19 mouse cellular contexts compared by ENCODE assay signal in the genomic region with DNA sequence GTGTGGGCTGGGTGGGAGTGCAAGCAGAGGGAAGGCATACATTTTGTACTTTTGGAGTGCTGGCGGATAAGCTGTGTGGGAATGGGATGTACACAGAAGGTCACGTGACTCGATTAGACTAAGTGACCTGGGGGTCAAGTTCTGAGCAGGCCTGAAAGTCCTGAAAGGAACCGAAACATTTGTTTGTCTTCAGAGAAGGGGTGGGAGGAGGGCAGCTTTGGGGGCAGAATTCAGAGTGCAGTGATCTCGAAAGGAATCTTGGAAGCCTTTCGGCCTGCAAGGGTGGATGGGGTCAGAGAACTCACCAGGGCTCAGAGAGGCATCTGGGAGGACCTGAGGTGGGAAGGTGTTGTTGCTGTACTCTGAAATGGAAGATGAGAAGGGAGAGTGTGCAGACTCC. TPM values are rescaled to one million over a fixed set of nuclear protein-coding genes. Genes with fewer than 3 reads are reported as not detected.
DNase-seq lines count a peak whose midpoint lies in the region; ATAC-seq and TF ChIP-seq lines count a peak whose summit lies in the region.
"Had no signal": no experiment of that assay in that cellular context is flagged by ENCODE, and none has a peak within 500 bp of the region (broad histone marks: within the 10 kb centered on the region; RNA-seq: fewer than 3 reads in every experiment).

No protein-coding gene starts in this region.

- dilution Hi-C loops in CH12.LX (cut with MboI; ENCODE audit: extremely low pct_ligation_motif_present, extremely low pct_unique_long_range_greater_than_20kb, low sequenced_read_pairs), result no loop called here

- no peaks in the 10 kb centered on the region for H3K79me2 ChIP-seq in CH12.LX (replicated peaks; ENCODE audit: control insufficient read depth, extremely low read depth, insufficient read depth, poor library complexity, severe bottlenecking)

- H3K4me2 ChIP-seq in CH12.LX (ENCODE audit: insufficient read depth, low read depth, poor library complexity, severe bottlenecking), result no peak overlapping the region
- no peak overlapping the region for H3K4me2 ChIP-seq in intestine, embryonic 15.5 days (replicated peaks)
- no peak overlapping the region for H3K4me2 ChIP-seq in kidney, embryonic 14.5 days (replicated peaks; ENCODE audit: low read depth, low read length)
- H3K4me2 ChIP-seq: heart, embryonic 15.5 days; neural tube, embryonic 12.5 days had no signal

- 56% methylated on average over 6 of the region's 6 CpGs for WGBS in intestine, embryonic 15.5 days
- 62% methylated on average over 6 of the region's 6 CpGs for WGBS in kidney, embryonic 14.5 days

- in situ Hi-C loops in CH12.LX (cut with MboI; ENCODE audit: low pct_ligation_motif_present, low pct_unique_long_range_greater_than_20kb, low sequenced_read_pairs), result no loop called here

- TF ChIP-seq EP300 in CH12.LX (IDR thresholded peaks at IDR 0.05; ENCODE audit: low read length), result no peak

- H3K4me1 ChIP-seq in CH12.LX (ENCODE audit: control insufficient read depth in 1 of 2, insufficient read depth in 2 of 2), result peaks cover 0 to 2% of the 10 kb centered on the region in 2 experiments; a peak in 1 of 4 replicates
- peaks cover 4% of the 10 kb centered on the region; the same call in 1 of the 2 replicates for H3K4me1 ChIP-seq in intestine, embryonic 15.5 days (replicated peaks)
- no peaks in the 10 kb centered on the region for H3K4me1 ChIP-seq in kidney, embryonic 14.5 days (ENCODE audit: control insufficient read depth, insufficient read depth, low read length)
- H3K4me1 ChIP-seq: heart, embryonic 15.5 days; neural tube, embryonic 12.5 days had no signal

- no peak for TF ChIP-seq RAD21 in CH12.LX (IDR thresholded peaks at IDR 0.05; ENCODE audit: low read depth, low read length)

- no peak for TF ChIP-seq POLR2A in CH12.LX (IDR thresholded peaks at IDR 0.05; ENCODE audit: low read depth, low read length)

- no peak for TF ChIP-seq CTCF in CH12.LX (conservative IDR thresholded peaks at IDR 0.05 in 1 of 2, IDR thresholded peaks at IDR 0.05 in 1 of 2; ENCODE audit: low read depth in 2 of 2, low read length in 2 of 2)

- no peak for DNase-seq in CH12.LX (ENCODE audit: extremely low read depth)
- DNase-seq in kidney, postnatal 4 days, result peak; percentile 22 to 45
- DNase-seq in cerebellum, adult 9-10 months, result no peak
- no peak for DNase-seq in right cerebral cortex, postnatal 10 days (ENCODE audit: low spot score in 2 of 2)
- no peak for DNase-seq in adrenal gland, adult 2 months
- DNase-seq: cerebellum, postnatal 10 days; embryo, embryonic 11 days; gastrocnemius, postnatal 10 days; heart, adult 2 months; lung, adult 2 months; right cerebral cortex, postnatal 25 days; thymus, postnatal 36 days had no signal

- no peak for ATAC-seq in intestine, embryonic 15.5 days
- ATAC-seq in kidney, embryonic 14.5 days (ENCODE audit: low FRiP score, low TSS enrichment), result no peak
- ATAC-seq: midbrain, embryonic 16.5 days had no signal

- no peak overlapping the region for H3K4me3 ChIP-seq in CH12.LX (replicated peaks in 1 of 3; ENCODE audit: low read depth in 2 of 3, low read length in 2 of 3, poor library complexity in 1 of 3)
- H3K4me3 ChIP-seq in intestine, embryonic 15.5 days (replicated peaks), result no peak overlapping the region
- no peak overlapping the region for H3K4me3 ChIP-seq in kidney, embryonic 14.5 days (ENCODE audit: low read length)
- H3K4me3 ChIP-seq: heart, adult 2 months; heart, embryonic 15.5 days; hindbrain, embryonic 10.5 days; left cerebral cortex, adult 2 months; neural tube, embryonic 12.5 days had no signal

- no peak overlapping the region for H3K27ac ChIP-seq in CH12.LX (ENCODE audit: insufficient read depth, low read depth)
- H3K27ac ChIP-seq in intestine, embryonic 15.5 days, result peak overlapping the region; percentile 23; the same call in 1 of the 2 replicates
- peak overlapping the region; percentile 33; the same call in 1 of the 2 replicates for H3K27ac ChIP-seq in kidney, embryonic 14.5 days (ENCODE audit: low read depth, low read length)
- H3K27ac ChIP-seq: heart, adult 2 months; heart, embryonic 15.5 days; hindbrain, embryonic 10.5 days; left cerebral cortex, adult 2 months; neural tube, embryonic 12.5 days had no signal

- no peak overlapping the region for H3K9ac ChIP-seq in CH12.LX (ENCODE audit: insufficient read depth, low read depth)
- H3K9ac ChIP-seq in intestine, embryonic 15.5 days, result no peak overlapping the region
- no peak overlapping the region for H3K9ac ChIP-seq in kidney, embryonic 14.5 days (ENCODE audit: low read depth, low read length)
- H3K9ac ChIP-seq: heart, embryonic 15.5 days; neural tube, embryonic 12.5 days had no signal

- no peaks in the 10 kb centered on the region for H3K36me3 ChIP-seq in CH12.LX (replicated peaks in 1 of 2; ENCODE audit: control insufficient read depth in 1 of 2, insufficient read depth in 1 of 2, low read length in 1 of 2)
- H3K36me3 ChIP-seq in intestine, embryonic 15.5 days, result no peaks in the 10 kb centered on the region
- H3K36me3 ChIP-seq in kidney, embryonic 14.5 days (ENCODE audit: control insufficient read depth, insufficient read depth, low read length), result no peaks in the 10 kb centered on the region
- H3K36me3 ChIP-seq: heart, embryonic 15.5 days; hindbrain, embryonic 10.5 days; neural tube, embryonic 12.5 days had no signal

- no peaks in the 10 kb centered on the region for H3K9me3 ChIP-seq in CH12.LX (replicated peaks; ENCODE audit: low read length)
- no peaks in the 10 kb centered on the region for H3K9me3 ChIP-seq in intestine, embryonic 15.5 days
- H3K9me3 ChIP-seq in kidney, embryonic 14.5 days (ENCODE audit: control insufficient read depth, low read length), result no peaks in the 10 kb centered on the region
- H3K9me3 ChIP-seq: heart, embryonic 15.5 days; hindbrain, embryonic 10.5 days; neural tube, embryonic 12.5 days had no signal

- H3K27me3 ChIP-seq in CH12.LX (replicated peaks), result no peaks in the 10 kb centered on the region
- H3K27me3 ChIP-seq in intestine, embryonic 15.5 days (replicated peaks), result no peaks in the 10 kb centered on the region
- H3K27me3 ChIP-seq in kidney, embryonic 14.5 days (ENCODE audit: control insufficient read depth, insufficient read depth, low read length), result no peaks in the 10 kb centered on the region
- H3K27me3 ChIP-seq: heart, embryonic 15.5 days; neural tube, embryonic 12.5 days had no signal

TF ChIP-seq in CH12.LX, 34 proteins besides CTCF, POLR2A, EP300 and RAD21:
- TF ChIP-seq USF2 (conservative IDR thresholded peaks at IDR 0.05; ENCODE audit: low read depth, low read length) (peak; percentile 38; the same call in 1 of the 2 replicates), BHLHE40 (IDR thresholded peaks at IDR 0.05; ENCODE audit: low read depth, low read length) (peak; percentile 38; the same call in 1 of the 2 replicates), USF1 (IDR thresholded peaks at IDR 0.05; ENCODE audit: low read depth, low read length) (peak; percentile 51), NELFE (IDR thresholded peaks at IDR 0.05; ENCODE audit: low read depth, low read length) (no peak), MAFK (IDR thresholded peaks at IDR 0.05; ENCODE audit: insufficient replicate concordance, low read length) (no peak)

RNA-seq across cellular contexts. Expression of gene Slc3a1, which starts 14.2 kb away (rescaled TPM):
- 0.04 TPM in 1 of 2 replicates, not detected in the other for total RNA-seq in CH12.LX (2012; rRNA removed)
- total RNA-seq in CH12.LX (2014; rRNA removed), result not detected in 2 replicates
- polyA plus RNA-seq in CH12.LX (2012; ENCODE audit: insufficient read length, low read depth), result not detected in 2 replicates
- 25.5 and 36.8 TPM in 2 replicates for polyA plus RNA-seq in intestine, embryonic 15.5 days (2015; fragmentation: Nextera tagmentation; extraction: Ambion mirVana)
- polyA plus RNA-seq in kidney, embryonic 14.5 days (2014; fragmentation: Nextera tagmentation; extraction: Ambion mirVana), result 1.0 and 2.3 TPM in 2 replicates
- under 1 TPM; 0.41 to 0.69 TPM for total RNA-seq in adrenal gland, adult 2 months (2021)
- polyA plus RNA-seq in adrenal gland, adult 2 months (2012; rRNA removed), result 0.09 and 0.21 TPM in 2 replicates

RNA-seq across cellular contexts. Expression of gene Prepl, which starts 47.6 kb away (rescaled TPM):
- total RNA-seq in CH12.LX (2012; rRNA removed) (8.4 and 8.5 TPM in 2 replicates), CH12.LX (2014; rRNA removed) (6.0 and 7.0 TPM in 2 replicates)
- 21.0 and 22.9 TPM in 2 replicates for polyA plus RNA-seq in CH12.LX (2012; ENCODE audit: insufficient read length, low read depth)
- 26.1 and 26.6 TPM in 2 replicates for polyA plus RNA-seq in intestine, embryonic 15.5 days (2015; fragmentation: Nextera tagmentation; extraction: Ambion mirVana)
- polyA plus RNA-seq in kidney, embryonic 14.5 days (2014; fragmentation: Nextera tagmentation; extraction: Ambion mirVana), result 18.3 and 35.6 TPM in 2 replicates
- total RNA-seq in adrenal gland, adult 2 months (2021), result 10 to 100 TPM; 39.5 to 39.9 TPM
- polyA plus RNA-seq in adrenal gland, adult 2 months (2012; rRNA removed), result 2.8 and 3.7 TPM in 2 replicates

RNA-seq across cellular contexts. Expression of gene Camkmt, which starts 47.9 kb away (rescaled TPM):
- total RNA-seq in CH12.LX (2012; rRNA removed) (1.5 and 1.6 TPM in 2 replicates), CH12.LX (2014; rRNA removed) (1.7 and 1.8 TPM in 2 replicates)
- polyA plus RNA-seq in CH12.LX (2012; ENCODE audit: insufficient read length, low read depth), result 3.5 and 4.4 TPM in 2 replicates
- 14.8 and 17.4 TPM in 2 replicates for polyA plus RNA-seq in intestine, embryonic 15.5 days (2015; fragmentation: Nextera tagmentation; extraction: Ambion mirVana)
- 12.5 and 13.1 TPM in 2 replicates for polyA plus RNA-seq in kidney, embryonic 14.5 days (2014; fragmentation: Nextera tagmentation; extraction: Ambion mirVana)
- total RNA-seq in adrenal gland, adult 2 months (2021), result 10 to 100 TPM in 1 of 2 experiments, 1 to 10 TPM in 1; 6.8 to 10.0 TPM
- 3.2 and 4.7 TPM in 2 replicates for polyA plus RNA-seq in adrenal gland, adult 2 months (2012; rRNA removed)

Comparison
In these comparisons a context has a peak if more than half of its experiments do, and no peak if none do; other contexts are left out.
1. DNase-seq: peak in kidney, postnatal 4 days (2 of 2); none in CH12.LX (single experiment), cerebellum, adult 9-10 months (single experiment), right cerebral cortex, postnatal 10 days (0 of 2) and adrenal gland, adult 2 months (single experiment).